Mouse (Mus musculus) lung, embryonic 14.5 days (tissue): Measurements from ENCODE around the gene Xbp1. TPM values are rescaled to one million over a fixed set of nuclear protein-coding genes. Genes with fewer than 3 reads are reported as not detected.
A peak's percentile ranks its signal among the peaks of the same experiment; 100 is the strongest.

ENCODE experiments used
- ATAC-seq: fragments of 200-750 bp; cut with Nextera tagmentation; 2 replicates; pipeline ENCODE4 v1.8.0; 2017; ENCODE audit warnings: mild to moderate bottlenecking, moderate TSS enrichment, moderate library complexity; ENCODE audit not compliant: insufficient read depth
- DNase-seq: peaks from one replicate; pipeline ENCODE4 v3.0.0-alpha.2; 2015
- H3K27ac ChIP-seq: fragments of 300-500 bp; sonication (generic); 2 replicates; pipeline ENCODE4 v1.5.1; 2014; ENCODE audit warnings: low read depth, mild to moderate bottlenecking, moderate library complexity
- H3K27me3 ChIP-seq: fragments of 300-500 bp; sonication (generic); 2 replicates; pipeline ENCODE4 v1.6.1; 2014; ENCODE audit warnings: low read length, control low read depth; ENCODE audit not compliant: insufficient read depth
- H3K36me3 ChIP-seq: fragments of 300-500 bp; sonication (generic); 2 replicates; pipeline ENCODE4 v1.6.1; 2014; ENCODE audit warnings: control low read depth; ENCODE audit not compliant: insufficient read depth
- H3K4me1 ChIP-seq: fragments of 300-500 bp; sonication (generic); 2 replicates; pipeline ENCODE4 v1.6.1; 2014; ENCODE audit warnings: antibody characterized with exemption, control low read depth; ENCODE audit not compliant: insufficient read depth
- H3K4me2 ChIP-seq: fragments of 300-500 bp; sonication (generic); 2 replicates; pipeline ENCODE4 v1.6.1; 2014; ENCODE audit warnings: mild to moderate bottlenecking
- H3K4me3 ChIP-seq: fragments of 300-500 bp; sonication (generic); 2 replicates; pipeline ENCODE4 v1.5.1; 2014; ENCODE audit warnings: low read depth, low read length
- H3K9ac ChIP-seq: fragments of 300-500 bp; sonication (generic); 2 replicates; pipeline ENCODE4 v1.6.1; 2014
- H3K9me3 ChIP-seq: fragments of 300-500 bp; sonication (generic); 2 replicates; pipeline ENCODE4 v1.6.1; 2016; ENCODE audit warnings: low read depth, low read length, control low read depth
- CTCF ChIP-seq: IDR thresholded peaks from 2 replicates; pipeline ENCODE4 v1.5.1; 2016; ENCODE audit warnings: antibody characterized with exemption, low read depth
- WGBS: fragments of 180-500 bp; shearing (Covaris S2); extraction: QIAGEN DNeasy Blood & Tissue Kit; methylation state at CpG from one replicate; pipeline ENCODE4 v1.1.7; 2014; 5-methylcytosine and 5-hydroxymethylcytosine counted together
- polyA plus RNA-seq: library from polyadenylated mRNA; unstranded; fragments of >200 nt; fragmentation: Nextera tagmentation; extraction: Ambion mirVana; gene quantifications from 2 replicates; pipeline ENCODE4 v1.2.1, GENCODE M21; 2014

Xbp1 gene
- polyA plus RNA-seq, 1 experiment from 2014 or later, result 180 TPM

DNA sequence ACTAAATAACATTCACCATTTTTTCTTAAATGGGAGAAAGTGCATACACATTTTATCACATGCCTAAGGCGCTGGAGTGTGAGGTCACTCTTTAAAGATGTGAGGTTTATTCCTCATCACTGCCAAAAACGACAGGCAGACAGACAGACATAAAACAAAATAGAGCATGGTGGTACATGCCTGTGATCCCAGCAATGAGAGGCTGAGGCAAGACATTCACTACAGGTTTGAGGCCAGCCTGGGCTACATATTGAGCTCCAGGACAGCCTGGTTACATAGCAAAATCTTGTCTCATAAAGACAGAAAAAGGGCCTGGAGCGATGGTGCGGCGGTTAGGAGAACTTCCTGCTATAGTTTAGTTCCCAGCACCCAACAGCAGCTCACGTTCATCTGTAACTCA, 5.3 kb upstream of the Xbp1 start:
- Histone ChIP-seq H3K27ac (no peak overlapping the region), H3K4me2 (no peak overlapping the region), H3K4me3 (no peak overlapping the region), H3K9ac (no peak overlapping the region), H3K4me1 (no peaks in the 10 kb centered on the region), H3K27me3 (no peaks in the 10 kb centered on the region), H3K36me3 (no peaks in the 10 kb centered on the region), H3K9me3 (no peaks in the 10 kb centered on the region)
- ATAC-seq (no peak), DNase-seq (no peak)
- WGBS, result 77% methylated on average over 6 of the region's 6 CpGs
- TF ChIP-seq CTCF, result no peak

DNA sequence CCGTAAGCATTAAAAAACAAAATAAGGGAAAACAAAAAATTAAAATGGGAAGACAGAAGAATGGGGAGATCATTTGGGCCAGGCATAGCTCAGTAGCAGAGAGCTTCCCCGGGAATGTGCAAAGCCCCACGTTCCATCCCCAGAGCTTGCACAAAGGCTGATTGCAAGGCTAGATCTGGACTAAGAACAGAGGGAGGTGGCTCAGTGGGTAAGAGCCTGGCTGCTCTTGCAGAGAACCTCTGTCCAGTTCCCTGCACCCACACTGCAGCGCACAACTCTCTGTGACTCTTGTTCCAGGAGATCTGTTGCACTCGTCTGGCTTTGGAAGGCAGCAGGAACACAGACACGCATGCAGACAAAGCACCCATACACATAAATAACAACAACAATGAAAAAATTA, 4.8 kb upstream of the Xbp1 start:
- H3K27me3 ChIP-seq, result no peaks in the 10 kb centered on the region
- no peaks in the 10 kb centered on the region for H3K9me3 ChIP-seq
- DNase-seq (no peak), ATAC-seq (no peak)
- H3K9ac ChIP-seq, result no peak overlapping the region
- WGBS, result 83% methylated on average over 6 of the region's 6 CpGs
- H3K36me3 ChIP-seq, result no peaks in the 10 kb centered on the region
- TF ChIP-seq CTCF, result no peak
- H3K4me1 ChIP-seq, result no peaks in the 10 kb centered on the region
- H3K4me3 ChIP-seq, result no peak overlapping the region
- H3K27ac ChIP-seq, result no peak overlapping the region
- no peak overlapping the region for H3K4me2 ChIP-seq

DNA sequence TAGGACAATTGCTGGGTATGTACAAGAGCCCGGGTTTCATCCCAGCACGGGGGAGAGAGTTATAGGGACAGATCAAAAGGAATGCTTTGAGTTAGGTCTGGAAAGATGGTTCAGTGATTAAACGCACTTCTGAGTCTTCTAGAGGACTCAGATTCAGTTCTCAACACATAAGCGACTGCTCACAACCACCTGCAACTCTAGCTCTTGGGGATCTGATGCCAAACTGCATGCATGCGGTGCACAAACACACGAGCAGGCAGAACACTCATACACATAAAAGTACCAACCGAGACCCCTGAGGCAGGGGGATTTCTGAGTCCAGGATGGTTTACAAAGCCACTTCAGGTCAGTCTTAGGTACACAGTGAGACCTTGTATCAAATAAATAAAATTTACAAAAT, 4.3 kb upstream of the Xbp1 start:
- TF ChIP-seq CTCF, result no peak
- ATAC-seq (no peak), DNase-seq (no peak)
- 79% methylated on average over 7 of the region's 7 CpGs for WGBS
- Histone ChIP-seq H3K9ac (no peak overlapping the region), H3K27me3 (no peaks in the 10 kb centered on the region), H3K4me2 (no peak overlapping the region), H3K4me1 (no peaks in the 10 kb centered on the region), H3K27ac (no peak overlapping the region), H3K4me3 (no peak overlapping the region), H3K36me3 (no peaks in the 10 kb centered on the region), H3K9me3 (no peaks in the 10 kb centered on the region)

DNA sequence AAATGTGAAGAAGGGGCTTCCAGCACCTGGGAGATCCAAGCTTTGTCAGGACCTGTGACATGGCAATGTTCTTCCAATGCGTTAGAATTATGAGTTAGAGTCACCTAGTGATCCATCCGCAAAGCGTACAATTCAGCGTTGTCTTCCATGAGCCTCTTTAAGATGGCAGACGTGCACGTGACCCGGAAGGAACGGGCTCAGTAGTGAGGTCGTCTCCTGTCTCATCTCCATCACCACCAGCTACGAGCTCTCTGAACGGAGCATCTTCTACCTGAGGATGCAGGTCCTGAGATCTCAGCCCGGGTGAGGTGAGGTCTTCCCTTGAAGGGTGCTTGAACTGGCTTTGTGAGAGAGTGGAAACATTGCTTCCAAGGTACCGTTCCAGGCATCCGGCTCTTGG, 3.8 kb upstream of the Xbp1 start:
- Histone ChIP-seq H3K27ac (no peak overlapping the region), H3K9ac (no peak overlapping the region), H3K4me1 (no peaks in the 10 kb centered on the region), H3K36me3 (no peaks in the 10 kb centered on the region), H3K4me2 (no peak overlapping the region), H3K9me3 (no peaks in the 10 kb centered on the region), H3K27me3 (no peaks in the 10 kb centered on the region), H3K4me3 (no peak overlapping the region)
- no peak for ATAC-seq
- WGBS, result 92% methylated on average over 14 of the region's 14 CpGs
- no peak for TF ChIP-seq CTCF
- no peak for DNase-seq

DNA sequence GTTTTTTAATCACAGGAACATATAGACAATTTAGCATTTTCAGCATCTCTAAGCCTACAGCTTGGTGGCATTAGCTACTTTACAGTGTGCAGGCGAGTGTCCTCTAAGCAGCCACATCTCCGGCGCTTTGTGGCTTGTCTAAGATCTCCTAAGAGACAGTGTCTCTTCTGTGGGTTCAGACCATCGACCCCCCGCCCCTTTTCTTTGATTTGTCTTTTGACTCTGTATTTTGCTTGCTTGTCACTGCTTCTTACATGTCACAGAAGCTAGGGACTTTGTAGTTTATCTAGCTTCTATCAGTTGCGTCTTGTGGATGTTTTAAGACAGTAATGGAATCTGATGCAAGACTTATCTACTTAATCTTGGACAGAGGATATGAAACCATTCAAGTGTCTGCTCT, 3.1 kb upstream of the Xbp1 start:
- no peak overlapping the region for H3K9ac ChIP-seq
- 55% methylated on average over 6 of the region's 6 CpGs for WGBS
- peaks cover 2% of the 10 kb centered on the region for H3K36me3 ChIP-seq
- ATAC-seq, result no peak
- no peak for TF ChIP-seq CTCF
- DNase-seq, result no peak
- H3K9me3 ChIP-seq, result no peaks in the 10 kb centered on the region
- peak overlapping the region; percentile 36 for H3K4me2 ChIP-seq
- no peaks in the 10 kb centered on the region for H3K4me1 ChIP-seq
- H3K27ac ChIP-seq, result no peak overlapping the region
- no peak overlapping the region for H3K4me3 ChIP-seq
- H3K27me3 ChIP-seq, result no peaks in the 10 kb centered on the region

DNA sequence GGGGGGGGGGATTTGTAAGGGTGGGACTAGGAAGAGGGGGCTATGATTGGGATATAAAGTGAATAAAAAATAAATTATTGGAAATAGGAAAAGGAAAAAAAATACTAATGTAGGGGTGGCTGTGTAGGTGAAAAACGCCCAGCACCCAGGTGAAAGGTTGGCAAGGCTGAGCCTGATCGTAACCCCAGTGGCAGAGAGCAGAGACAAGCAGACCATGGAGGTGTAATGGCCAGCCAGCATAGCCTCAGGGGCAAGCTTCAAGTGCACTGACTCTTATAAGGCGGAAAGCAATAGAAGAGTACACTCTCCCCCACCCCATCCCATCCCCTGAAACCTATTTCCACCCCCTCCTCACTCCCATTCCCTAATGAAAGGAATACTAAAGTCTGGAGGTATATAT, 778 bp upstream of the Xbp1 start:
- peak overlapping the region; percentile 77 for H3K4me2 ChIP-seq
- no peak overlapping the region for H3K27ac ChIP-seq
- no peak for TF ChIP-seq CTCF

DNA sequence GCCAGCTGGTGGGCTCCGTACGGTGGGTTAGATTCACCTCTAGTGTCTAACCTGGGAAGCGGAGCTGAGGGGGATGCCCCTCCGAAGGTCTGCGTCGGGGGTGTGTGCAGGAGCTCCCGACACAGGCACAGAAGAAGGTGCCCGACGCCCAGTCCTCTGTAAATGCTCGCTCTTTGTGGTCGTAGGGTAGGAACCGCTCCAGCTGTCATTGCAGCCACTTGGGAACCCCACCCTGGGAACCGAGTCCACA, 732 bp downstream of the Xbp1 start:
- Histone ChIP-seq H3K4me3 (peak overlapping the region; percentile 98), H3K36me3 (peaks cover 40% of the 10 kb centered on the region), H3K27me3 (no peaks in the 10 kb centered on the region), H3K4me1 (no peaks in the 10 kb centered on the region), H3K4me2 (peak overlapping the region; percentile 77), H3K9ac (peak overlapping the region; percentile 100), H3K27ac (peak overlapping the region; percentile 97), H3K9me3 (no peaks in the 10 kb centered on the region)
- ATAC-seq (peak; percentile 21; the same call in 1 of the 2 replicates), DNase-seq (no peak)
- 0% methylated on average over 13 of the region's 13 CpGs for WGBS
- TF ChIP-seq CTCF, result no peak

More for the DNA sequence above, 778 bp upstream of the Xbp1 start:
- Histone ChIP-seq H3K4me1 (no peaks in the 10 kb centered on the region), H3K4me3 (no peak overlapping the region), H3K9ac (peak overlapping the region; percentile 100; the same call in 1 of the 2 replicates), H3K27me3 (no peaks in the 10 kb centered on the region), H3K9me3 (no peaks in the 10 kb centered on the region), H3K36me3 (peaks cover 25% of the 10 kb centered on the region)
- ATAC-seq (no peak), DNase-seq (no peak)
- 85% methylated on average over 3 of the region's 3 CpGs for WGBS

DNA sequence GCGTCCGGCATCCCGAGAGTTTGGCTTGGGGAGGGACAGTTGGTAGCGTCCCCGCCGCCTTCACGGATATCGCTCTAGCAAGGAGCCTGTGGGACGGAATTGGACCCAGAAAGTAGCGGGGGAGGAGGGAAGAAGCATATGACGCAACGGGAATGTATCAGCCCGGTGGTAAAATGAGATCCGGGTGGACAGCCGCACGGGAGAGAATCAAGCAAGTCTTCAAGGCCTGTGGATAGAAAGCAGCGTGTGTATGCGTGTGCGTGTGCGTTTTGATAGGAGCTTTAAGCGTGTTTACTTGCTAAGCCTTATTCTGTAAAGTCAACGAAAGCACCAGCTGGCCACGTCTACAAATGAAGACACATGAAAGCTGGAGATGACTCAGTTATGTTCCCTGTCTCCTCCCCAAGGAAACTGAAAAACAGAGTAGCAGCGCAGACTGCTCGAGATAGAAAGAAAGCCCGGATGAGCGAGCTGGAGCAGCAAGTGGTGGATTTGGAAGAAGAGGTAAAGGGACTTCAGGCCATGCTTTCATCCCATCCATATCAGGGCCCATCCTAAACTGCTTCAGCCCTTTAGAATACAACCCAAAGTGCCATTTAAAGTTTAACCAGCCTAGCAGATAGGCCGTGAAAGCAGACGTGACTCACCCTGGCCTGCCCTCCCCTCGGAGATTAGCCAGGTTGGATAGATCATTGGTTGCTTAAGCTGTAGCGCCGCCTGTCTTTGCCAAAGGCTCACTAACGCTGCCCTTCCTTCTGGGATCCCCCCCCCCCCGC, 1.2 kb downstream of the Xbp1 start:
- peak; percentile 69 for TF ChIP-seq CTCF
- Histone ChIP-seq H3K36me3 (peaks cover 45% of the 10 kb centered on the region), H3K27ac (peak overlapping the region; percentile 97), H3K4me1 (no peaks in the 10 kb centered on the region), H3K9me3 (no peaks in the 10 kb centered on the region), H3K4me2 (peak overlapping the region; percentile 77), H3K27me3 (no peaks in the 10 kb centered on the region), H3K4me3 (peak overlapping the region; percentile 98), H3K9ac (peak overlapping the region; percentile 100)
- under 1% methylated on average over 34 of the region's 34 CpGs for WGBS
- ATAC-seq (peak; percentile 12; the same call in 1 of the 2 replicates), DNase-seq (peak; percentile 84)
